Mouse (Mus musculus): ENCODE measurements at regions not wholly inside any gene's neighbourhood (a gene's known extent, or its start where the extent isn't known, plus 50 kb on each side); places are given as distances from the start of the nearest gene placed in this dataset.
"Not testable (repeated sequence)": the region's sequence is repeated elsewhere in the genome, so short reads cannot be mapped to it uniquely, and the experiment has no call there.

DNA sequence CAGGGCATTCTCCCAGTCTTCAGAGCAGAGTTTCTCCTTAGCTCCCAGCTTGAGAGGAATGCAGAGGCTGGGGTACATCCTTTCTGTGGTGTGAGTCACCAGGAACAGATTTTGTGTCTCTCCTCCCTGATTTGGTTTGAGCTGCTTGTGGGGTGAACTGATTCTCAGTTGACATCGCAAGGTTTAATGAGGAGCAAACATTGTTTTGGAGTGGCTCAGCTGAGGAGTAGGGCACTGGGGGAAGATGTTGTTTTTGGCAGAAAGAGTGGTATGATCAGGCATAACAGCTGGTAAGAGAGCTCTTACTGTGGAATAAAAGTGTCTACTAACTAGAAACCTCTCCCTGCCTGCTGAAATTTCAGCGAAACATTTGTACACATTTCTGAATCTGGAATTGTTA, 519.4 kb upstream of the Fam241a start:
- DNase-seq (ENCODE audit: low spot score), result no peak

DNA sequence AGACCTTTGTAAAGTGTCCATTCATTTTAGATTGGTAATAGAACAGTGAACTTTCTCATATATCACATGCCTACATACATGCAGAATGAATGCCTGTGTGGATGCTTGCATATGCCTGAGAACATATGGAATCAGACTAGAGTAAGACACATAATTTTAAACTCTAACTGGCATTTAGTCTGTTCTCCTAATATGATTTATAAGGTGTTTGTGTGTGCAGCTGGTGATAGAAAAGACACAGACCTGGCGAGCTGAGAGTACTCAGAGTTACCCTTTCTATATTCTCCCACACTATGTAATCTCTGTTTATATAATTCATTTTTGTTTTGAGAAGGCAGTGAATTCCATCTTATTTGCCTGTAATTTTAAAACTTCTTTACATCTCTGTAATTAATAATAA, 517.4 kb upstream of the Fam241a start:
- no peak for DNase-seq (ENCODE audit: low spot score)

DNA sequence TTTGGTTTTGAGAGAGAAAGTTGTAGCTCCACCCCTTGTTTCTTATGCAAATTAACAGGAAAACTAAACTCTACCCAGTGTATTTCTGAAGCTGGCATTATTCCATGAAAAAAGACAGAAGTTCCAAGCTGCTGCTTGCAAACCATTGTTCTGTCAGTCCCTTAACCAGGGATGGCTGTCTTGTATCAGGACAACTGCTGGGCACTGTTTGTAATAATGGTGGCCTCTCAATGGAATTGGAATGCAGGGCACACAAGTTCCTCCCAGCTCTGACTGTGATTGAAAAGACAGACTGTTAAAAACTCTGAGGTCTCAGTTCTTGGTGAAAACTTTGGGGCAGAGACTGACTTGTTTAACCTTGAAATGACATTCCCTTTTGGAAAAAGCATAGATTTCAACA, 516.0 kb upstream of the Fam241a start:
- no peak for DNase-seq (ENCODE audit: low spot score)

DNA sequence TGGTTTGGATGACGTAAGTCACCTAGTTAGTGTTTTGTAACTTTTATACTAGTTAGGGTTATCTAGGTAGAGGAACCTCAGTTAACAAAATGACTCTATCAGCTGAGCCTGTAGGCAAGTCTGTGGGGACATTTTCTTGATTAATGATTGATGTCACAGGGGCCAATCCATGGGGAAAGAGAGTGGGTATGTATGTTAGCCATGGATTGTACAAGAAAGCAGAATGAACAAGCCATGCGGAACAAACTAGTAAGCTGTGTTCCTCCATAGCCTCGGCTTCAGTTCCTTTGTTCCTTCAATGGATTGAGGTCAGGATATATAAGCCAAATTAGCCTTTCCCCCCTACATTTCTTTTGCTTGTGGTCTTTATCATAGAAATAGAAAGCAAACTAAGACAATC, 498.7 kb upstream of the Fam241a start:
- DNase-seq (ENCODE audit: low spot score), result no peak

DNA sequence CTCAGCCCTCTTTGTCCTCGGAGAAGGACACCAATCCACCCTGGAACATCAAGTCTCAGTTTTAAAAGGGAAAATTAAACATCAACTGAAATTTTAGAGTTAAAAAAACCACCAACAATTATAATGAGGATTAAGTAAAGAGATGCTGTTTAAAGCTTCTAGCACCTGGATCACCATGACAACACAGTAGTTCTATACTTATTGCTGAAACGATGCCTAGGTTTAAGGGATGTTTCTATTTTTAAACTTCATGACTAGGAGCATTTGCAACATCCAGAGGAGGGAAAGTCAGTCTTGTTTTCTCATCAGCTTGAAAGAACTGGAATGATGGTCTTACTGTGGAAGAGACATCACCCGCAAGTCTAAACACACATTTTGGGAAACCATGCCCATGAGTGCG, 484.5 kb upstream of the Fam241a start:
- no peak for DNase-seq (ENCODE audit: low spot score)

DNA sequence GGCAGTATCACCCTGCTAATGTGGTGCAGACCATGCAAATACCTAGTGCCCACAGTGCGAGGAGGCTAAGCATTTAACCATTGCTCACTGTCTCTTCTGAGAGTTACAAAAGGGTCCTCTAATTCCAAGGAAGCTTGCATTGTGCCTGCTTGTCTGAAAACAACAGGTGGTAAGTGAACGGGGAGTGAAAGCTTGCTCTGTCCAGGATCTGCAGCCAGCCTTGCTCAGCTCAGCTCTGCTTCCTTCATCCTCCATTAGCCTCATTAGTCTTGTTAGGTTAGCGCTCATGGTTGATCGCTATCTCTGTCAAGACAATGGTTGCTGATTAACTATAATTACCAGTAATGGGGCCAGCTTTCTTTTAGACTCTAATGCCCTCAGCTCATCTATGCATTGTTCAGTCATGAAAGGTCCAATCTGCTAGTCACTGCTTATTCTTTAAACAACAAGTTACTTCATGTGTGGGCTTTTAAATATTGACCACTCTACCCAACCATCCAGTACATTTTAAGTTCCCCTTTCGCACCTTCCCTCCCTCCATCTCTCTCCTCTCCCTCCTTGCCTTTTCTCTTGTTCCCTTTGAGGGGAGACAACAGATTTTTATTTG, 473.5 kb upstream of the Fam241a start:
- no peak for DNase-seq (ENCODE audit: low spot score)

DNA sequence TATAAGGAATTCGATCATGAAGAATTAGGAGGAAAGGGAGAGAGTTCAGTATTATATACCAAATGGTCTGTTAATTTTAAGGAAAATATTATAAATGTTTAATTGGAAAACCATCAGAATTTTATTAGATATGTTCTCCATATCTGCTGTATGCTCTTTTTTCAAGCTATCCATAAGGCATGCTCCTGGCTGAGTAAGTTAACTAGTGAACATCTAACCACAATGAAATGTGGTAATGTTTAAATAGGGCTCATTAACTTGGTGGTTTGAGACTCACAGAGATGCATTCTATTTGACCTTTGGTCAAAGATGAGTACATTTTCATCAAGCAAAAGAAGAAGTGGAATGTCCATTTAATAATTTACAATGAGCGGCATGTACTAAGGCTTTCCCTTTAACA, 466.2 kb upstream of the Fam241a start:
- no peak for DNase-seq (ENCODE audit: low spot score)

DNA sequence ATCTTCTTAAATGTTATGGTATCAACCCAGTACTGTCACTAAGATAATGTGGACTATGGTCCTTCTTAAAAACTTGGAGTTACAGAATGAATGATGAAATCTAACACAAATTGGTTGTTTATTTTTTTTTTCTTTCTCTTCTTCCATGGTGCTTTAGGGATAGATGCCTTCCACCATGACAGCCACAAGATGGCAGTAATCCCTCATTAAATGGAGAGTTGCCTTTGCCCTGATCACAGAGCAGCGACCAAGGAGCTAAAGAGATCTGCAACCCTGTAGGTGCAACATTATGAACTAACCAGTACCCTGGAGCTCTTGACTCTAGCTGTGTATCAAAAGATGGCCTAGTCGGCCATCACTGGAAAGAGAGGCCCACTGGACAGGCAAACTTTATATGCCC, 453.0 kb upstream of the Fam241a start:
- not testable (repeated sequence) for DNase-seq (ENCODE audit: low spot score)

DNA sequence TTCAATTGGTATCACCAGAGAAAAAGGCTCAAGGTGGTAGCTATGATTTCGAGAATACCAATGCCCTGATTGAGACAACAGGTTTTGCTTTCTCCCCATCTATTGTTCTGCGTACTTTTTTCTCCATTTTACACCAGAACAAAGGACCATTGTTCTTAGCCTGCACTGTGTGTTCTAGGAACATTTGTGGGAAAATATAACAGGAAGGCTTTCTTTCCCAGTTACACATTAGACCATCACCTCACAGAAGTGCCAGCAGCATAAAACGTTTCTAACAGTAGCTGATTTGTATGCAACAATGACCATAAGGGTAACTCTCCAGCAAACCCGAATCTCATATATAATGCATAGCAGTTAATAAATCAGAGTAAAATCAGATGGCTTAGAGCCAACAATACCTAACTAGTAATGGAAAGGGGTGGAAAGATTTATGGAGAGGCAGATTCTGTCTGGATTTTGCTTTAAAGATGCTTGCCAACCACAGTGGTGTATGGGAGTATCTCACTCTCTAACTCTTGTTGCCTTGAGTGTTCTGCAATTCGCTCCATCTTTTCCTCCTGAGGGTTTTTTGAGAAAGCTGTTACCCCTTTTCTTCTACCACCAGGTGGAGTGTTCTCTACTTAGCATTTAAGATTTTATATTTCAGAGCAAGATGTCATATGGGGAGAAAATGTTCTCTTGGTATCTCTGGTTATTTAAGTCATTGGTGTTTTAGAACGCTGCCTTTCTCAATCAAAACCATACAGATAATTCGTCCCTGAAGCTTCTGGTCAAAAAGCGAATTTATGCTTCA, 451.9 kb upstream of the Fam241a start:
- no peak for DNase-seq (ENCODE audit: low spot score)

DNA sequence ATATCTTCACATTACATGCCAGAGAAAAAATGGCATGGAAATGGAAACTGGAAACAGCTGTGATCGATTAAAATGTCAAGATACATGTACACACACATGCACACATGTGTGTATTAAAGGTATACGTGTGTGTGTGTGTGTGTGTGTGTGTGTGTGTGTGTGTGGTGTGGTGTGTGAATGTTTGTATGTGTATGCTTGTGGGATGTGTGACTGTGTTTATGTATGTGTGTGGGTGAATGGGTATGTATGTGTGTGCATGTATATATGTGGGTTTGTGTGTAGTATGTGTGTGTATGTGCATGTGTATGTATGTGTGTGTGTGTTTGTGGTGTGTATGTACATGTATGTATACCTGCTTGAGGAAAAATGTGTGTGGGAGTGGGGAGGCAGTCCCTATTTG, 441.4 kb upstream of the Fam241a start:
- no peak for DNase-seq (ENCODE audit: low spot score)

DNA sequence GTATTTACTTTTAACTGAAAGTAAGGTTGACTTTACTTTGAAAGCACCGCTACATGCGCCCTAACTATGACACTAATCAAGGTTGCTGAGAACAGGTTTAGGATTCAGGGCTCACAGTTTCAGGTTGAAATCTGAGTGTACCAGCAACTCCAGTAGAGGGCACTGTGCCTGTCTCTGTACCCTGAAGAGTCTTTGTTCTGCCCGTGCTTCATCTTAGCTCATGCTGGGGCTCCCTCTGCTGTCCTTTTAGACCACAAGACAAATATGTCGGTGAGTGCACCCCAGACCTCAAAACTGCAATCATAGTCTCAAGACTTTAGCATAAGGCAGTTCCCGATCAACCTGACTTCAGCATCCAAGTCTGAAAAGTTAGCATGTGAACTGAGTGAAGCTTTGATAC, 440.9 kb upstream of the Fam241a start:
- no peak for DNase-seq (ENCODE audit: low spot score)

DNA sequence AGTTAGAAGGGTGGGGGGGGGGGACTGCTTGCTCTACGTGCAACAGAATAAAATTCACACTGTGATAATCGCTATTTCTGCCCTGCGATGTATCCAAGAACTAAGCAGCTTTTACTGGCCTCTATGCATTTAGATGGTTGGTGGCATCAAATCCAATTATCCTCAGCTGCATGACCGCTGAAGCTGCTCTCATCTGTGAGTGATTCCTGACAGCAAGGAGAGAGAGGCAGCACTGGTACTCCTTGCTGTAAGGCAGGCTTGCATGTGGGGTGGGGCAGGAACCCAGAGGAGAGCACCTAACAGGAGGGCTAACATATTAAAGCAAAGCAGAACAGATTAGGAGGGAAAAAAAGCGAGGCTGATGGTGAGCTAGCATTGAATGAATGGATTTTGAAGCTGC, 431.6 kb upstream of the Fam241a start:
- DNase-seq (ENCODE audit: low spot score), result no peak

DNA sequence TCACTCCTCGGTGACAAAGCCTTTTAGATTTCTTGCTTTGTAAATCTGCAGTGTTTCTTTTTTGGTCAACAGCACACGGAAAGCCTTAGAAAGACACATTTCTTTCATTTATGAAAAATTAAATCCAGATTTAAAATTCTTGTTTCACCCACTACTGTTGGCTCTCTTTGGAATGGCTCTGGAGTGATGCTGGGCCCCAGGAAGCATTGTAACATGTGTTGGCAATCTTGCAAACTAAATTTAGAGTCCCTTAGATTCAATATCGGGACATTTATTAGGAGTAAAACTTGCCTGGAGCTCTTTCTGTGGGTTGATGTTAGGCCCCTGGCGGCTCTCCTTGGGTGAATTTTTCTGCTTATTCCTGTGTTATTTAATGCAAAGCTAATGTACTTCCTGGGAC, 405.2 kb upstream of the Fam241a start:
- no peak for DNase-seq (ENCODE audit: low spot score)

DNA sequence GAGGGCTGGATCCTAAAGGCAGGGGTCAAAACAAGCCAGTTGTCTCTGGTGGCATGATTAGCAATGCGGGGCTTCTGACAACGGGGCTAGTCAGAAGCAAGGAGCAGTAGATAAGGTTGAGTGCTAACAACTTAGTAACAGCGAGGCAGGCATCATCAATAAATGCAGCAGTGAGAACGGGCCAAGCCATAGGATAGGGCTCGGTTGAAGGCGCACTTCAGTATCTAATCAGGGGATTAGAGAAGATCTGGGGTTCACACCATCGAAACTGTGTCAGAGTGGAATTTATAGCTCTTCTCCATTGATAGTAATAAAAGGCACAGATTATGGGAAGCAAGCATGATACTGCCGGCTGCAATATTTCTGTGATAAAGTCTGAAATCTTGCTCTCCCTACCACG, 402.0 kb upstream of the Fam241a start:
- no peak for DNase-seq (ENCODE audit: low spot score)

DNA sequence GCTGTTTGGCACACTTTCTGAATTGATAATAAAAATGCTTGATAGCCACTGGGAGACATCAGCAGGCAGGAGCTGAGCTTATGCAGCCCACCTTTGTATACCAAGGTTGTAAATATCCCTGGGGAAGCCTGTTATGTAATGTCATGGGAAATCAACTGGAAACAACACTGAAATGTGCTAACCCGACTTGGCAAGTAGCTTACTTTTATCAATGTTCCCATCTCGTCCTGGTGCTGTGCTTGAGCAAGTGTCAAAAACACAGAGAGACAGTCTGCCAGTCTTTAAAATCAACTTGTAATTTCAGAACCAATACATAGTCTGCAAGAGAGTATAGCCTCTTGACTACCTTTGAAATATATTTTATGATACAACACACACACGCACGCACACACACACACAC, 391.7 kb upstream of the Fam241a start:
- DNase-seq (ENCODE audit: low spot score), result no peak

DNA sequence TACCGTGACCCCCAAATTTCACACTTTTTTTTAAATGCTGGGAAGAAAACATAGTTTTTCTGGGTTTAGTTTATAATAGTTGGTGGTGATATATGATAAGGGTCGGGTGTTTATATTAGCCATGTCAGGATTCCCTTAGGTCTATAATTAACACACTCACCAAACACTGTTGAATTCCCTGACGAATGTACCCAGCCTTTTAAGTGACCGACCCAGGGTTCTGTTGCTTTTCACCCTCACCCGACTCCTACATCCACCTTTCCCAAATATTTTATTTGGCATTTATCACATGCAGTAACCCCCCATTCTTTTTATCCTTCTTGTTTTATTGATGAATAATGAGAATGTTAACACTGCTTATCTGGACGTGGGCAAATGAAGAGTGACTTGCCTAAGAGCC, 389.1 kb upstream of the Fam241a start:
- no peak for DNase-seq (ENCODE audit: low spot score)

DNA sequence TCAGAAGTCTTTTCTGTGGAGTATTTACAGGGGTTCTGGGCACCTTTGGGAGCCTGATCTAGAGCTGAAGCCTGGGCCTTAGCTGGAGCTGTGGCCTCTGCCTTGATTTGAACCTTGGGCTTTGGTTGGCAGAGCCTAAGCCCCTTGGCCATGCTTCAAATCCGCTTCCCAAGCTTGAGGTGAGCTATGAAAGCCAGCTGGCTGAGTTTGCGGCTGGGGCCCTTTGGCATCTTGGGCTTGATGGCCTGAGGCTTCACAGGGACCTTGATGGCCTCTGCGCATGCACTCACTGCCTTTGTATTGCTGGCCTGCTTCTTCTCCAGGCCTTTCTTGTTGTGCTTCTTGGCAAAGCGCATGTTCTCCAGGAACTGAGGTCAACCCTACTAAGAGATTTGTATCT, 384.5 kb upstream of the Fam241a start:
- DNase-seq (ENCODE audit: low spot score), result no peak

DNA sequence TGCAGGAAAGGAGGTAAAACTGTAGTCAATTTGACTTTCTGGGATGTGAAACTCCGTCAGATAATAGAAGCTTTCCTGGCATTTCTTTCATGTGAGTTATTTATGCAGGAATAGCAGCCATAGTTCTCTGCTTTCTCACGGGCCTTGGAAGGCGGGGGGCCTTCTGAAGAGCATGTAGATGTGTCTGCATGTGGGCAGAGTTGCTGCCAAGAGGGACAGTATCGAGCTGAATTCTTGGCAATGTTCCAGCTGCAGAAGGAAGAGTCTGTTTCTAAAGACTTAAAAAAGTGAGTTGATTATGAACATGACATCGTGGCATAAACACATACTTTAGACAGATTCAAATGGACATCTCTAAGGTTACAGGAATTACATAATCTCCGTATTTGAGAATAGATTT, 374.5 kb upstream of the Fam241a start:
- DNase-seq (ENCODE audit: low spot score), result no peak

DNA sequence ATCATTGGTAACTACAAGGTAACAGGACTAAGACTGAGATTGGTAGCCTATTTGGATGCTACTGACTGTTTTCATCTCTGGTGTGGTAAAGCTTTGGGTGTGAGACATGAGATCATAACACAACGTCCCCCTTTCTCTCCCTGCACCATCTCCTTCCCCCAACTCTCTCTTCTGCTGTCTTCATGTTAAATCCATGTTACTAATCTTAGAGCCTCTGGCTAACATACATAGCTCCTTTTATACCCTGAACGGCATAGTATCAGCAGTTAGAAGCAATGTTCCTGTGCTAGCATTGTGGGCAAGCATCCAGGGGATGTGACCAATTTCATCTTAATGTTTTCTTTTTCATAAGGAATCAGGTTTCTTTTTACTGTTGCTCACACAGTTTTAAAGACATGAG, 365.1 kb upstream of the Fam241a start:
- DNase-seq (ENCODE audit: low spot score), result no peak

DNA sequence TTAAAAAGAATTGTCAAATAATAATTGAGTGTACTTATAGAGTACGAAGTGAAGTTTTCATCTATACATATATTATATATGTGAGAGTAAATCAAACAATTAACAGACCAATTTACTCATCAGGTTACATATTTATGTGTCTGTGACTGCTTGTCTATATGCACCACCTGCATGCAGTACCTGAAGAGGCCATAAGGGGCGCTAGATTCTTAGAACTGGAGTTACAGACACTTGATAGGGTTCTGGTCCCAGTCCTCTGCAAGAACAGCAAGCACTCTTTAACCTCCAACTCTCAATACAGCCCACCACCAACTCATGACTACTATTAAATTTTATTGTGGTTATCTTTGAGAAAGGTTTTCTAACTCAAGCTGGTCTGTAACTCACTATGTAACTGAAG, 351.7 kb upstream of the Fam241a start:
- DNase-seq (ENCODE audit: low spot score), result no peak

DNA sequence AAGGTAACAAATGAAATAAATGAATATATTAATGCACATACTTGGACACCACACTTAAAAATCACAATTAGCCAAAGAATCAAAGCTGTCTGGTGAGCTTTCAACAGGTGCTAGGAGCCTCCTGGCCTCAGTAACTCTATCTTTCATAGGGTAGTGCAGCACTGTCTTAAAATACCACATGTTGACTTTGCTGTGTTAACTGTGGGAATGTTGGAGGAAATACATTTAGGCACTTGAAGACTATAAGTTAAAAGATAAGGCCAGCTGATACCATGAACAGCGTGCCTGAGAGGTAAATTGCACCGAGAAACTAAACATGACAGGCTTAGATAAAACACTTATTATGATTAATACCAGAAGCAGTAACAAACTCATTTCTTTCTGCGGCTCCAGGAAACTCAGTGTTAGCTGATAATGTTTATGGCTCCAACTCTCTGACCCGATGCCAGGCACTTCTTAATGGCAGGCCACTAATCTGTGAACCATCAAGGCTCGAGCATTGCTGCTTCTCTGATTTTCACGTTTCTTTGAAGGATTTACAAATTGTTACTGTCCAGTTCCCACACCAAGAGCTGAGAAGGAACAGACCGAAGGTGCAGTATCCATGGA, 343.8 kb upstream of the Fam241a start:
- no peak for DNase-seq (ENCODE audit: low spot score)

DNA sequence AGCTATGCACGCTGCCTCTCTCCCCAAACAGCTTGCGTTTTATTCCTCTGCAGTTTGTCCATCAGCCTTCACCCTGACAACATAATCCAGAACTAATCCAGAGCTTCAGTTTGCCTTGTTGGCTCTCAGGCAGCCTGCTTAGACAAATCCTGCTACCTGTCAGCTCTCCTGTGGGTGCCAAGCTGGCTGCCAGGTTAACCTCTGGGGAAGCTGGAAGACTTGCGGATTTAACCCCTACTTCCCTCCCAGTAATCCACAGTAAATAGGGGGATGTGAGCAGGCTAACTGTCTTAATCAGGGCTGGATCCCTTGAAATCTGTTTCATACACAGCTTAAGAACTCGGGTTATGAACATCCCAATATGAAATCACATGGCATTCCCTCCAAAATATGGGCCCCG, 334.3 kb upstream of the Fam241a start:
- DNase-seq (ENCODE audit: low spot score), result no peak

DNA sequence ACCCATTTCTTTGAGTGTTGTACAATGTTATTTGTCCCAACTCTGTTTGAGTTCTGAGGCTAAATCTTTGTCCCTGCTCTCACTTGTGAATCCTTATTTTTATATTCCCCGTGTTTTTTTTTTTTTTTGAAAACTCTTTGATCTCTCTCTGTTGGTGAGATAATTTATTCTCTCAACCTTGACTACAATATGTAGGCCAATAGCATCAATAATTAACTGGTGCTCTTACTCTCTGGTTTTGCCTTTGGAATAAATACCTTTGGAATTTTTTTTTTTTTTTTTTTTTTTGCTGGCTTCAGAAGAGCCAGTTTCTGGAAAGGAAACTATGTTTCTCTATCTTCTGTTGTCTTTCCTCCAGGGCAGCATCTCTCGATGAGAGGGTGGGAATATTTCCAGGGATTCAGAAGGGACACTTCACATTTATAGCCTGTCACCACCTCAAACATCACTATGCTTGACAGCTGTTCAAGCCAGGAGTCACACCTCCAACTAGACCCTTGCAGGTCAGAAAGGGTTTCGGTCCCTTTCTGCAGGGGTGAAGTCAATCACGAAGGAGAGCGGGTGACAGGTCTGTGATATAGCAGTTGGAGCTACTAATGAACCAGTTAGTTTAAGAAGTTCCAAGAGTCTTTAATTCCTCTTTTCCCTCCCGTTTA, 330.9 kb upstream of the Fam241a start:
- DNase-seq (ENCODE audit: low spot score), result no peak
